Mouse (Mus musculus) ES-Bruce4 (cell line): ENCODE data around the gene Lhfpl2.

ENCODE experiments used
- EP300 ChIP-seq: IDR thresholded peaks from 2 replicates; pipeline ENCODE4 v1.6.1; 2011; ENCODE audit warnings: low read depth, low read length; ENCODE audit not compliant: insufficient read depth
- POLR2A ChIP-seq: IDR thresholded peaks from one replicate; pipeline ENCODE4 v1.8.1; 2011; ENCODE audit warnings: low read length; ENCODE audit not compliant: insufficient read depth

GRCm38 (mm10) chr13:94144451-94144850 is 86.9 kb downstream of the Lhfpl2 start:
- no peak for TF ChIP-seq POLR2A
- TF ChIP-seq EP300 = no peak
